Mouse (Mus musculus) intestine, embryonic 15.5 days (tissue): ENCODE measurements around the gene Camta2. TPM values are rescaled to one million over a fixed set of nuclear protein-coding genes. Genes with fewer than 3 reads are reported as not detected.

Source experiments
- ATAC-seq: fragments of 200-750 bp; cut with Nextera tagmentation; 2 replicates; pipeline ENCODE4 v1.8.0; 2017; ENCODE audit warnings: moderate TSS enrichment, moderate library complexity
- H3K27ac ChIP-seq: fragments of 300-500 bp; sonication (generic); 2 replicates; pipeline ENCODE4 v1.5.1; 2015; ENCODE audit warnings: mild to moderate bottlenecking, inconsistent platforms
- H3K27me3 ChIP-seq: fragments of 300-500 bp; sonication (generic); replicated peaks from 2 replicates; pipeline ENCODE4 v1.6.1; 2015; ENCODE audit warnings: inconsistent platforms
- H3K36me3 ChIP-seq: fragments of 300-500 bp; sonication (generic); 2 replicates; pipeline ENCODE4 v1.6.1; 2015; ENCODE audit warnings: inconsistent platforms
- H3K4me1 ChIP-seq: fragments of 300-500 bp; sonication (generic); replicated peaks from 2 replicates; pipeline ENCODE4 v1.6.1; 2015; ENCODE audit warnings: inconsistent platforms
- H3K4me2 ChIP-seq: fragments of 300-500 bp; sonication (generic); replicated peaks from 2 replicates; pipeline ENCODE4 v1.6.1; 2015; ENCODE audit warnings: mild to moderate bottlenecking, inconsistent platforms
- H3K4me3 ChIP-seq: fragments of 300-500 bp; sonication (generic); replicated peaks from 2 replicates; pipeline ENCODE4 v1.5.1; 2015; ENCODE audit warnings: inconsistent platforms
- H3K9ac ChIP-seq: fragments of 300-500 bp; sonication (generic); 2 replicates; pipeline ENCODE4 v1.6.1; 2015; ENCODE audit warnings: inconsistent platforms
- H3K9me3 ChIP-seq: fragments of 300-500 bp; sonication (generic); 2 replicates; pipeline ENCODE4 v1.6.1; 2016; ENCODE audit warnings: inconsistent platforms
- WGBS: fragments of 180-500 bp; shearing (Covaris S2); methylation state at CpG from one replicate; pipeline ENCODE4 v1.1.7; 2015; 5-methylcytosine and 5-hydroxymethylcytosine counted together
- polyA plus RNA-seq: library from polyadenylated mRNA; unstranded; fragments of >200 nt; fragmentation: Nextera tagmentation; extraction: Ambion mirVana; gene quantifications from 2 replicates; pipeline ENCODE4 v1.2.1, GENCODE M21; 2015

Gene Camta2
- polyA plus RNA-seq, 1 experiment from 2014 or later: 12.1 TPM

- ATAC-seq: no peak
- H3K4me3 ChIP-seq: no peak overlapping the region
- peaks cover 37% of the 10 kb centered on the region for H3K36me3 ChIP-seq
- no peak overlapping the region for H3K27ac ChIP-seq
- WGBS: 95% methylated on average over 10 of the region's 10 CpGs
- no peaks in the 10 kb centered on the region for H3K27me3 ChIP-seq
- H3K9me3 ChIP-seq: no peaks in the 10 kb centered on the region
- no peaks in the 10 kb centered on the region for H3K4me1 ChIP-seq
- H3K9ac ChIP-seq: no peak overlapping the region
- H3K4me2 ChIP-seq: no peak overlapping the region
These were observed 23.1 kb upstream of the Camta2 start for GRCm38 (mm10) chr11:70711026-70711425.

GRCm38 (mm10) chr11:70706127-70706526, 18.2 kb upstream of the Camta2 start:
- Histone ChIP-seq H3K4me1 (peaks cover 15% of the 10 kb centered on the region), H3K27me3 (no peaks in the 10 kb centered on the region), H3K36me3 (peaks cover 45% of the 10 kb centered on the region), H3K9me3 (no peaks in the 10 kb centered on the region), H3K4me3 (no peak overlapping the region), H3K27ac (no peak overlapping the region), H3K9ac (no peak overlapping the region), H3K4me2 (no peak overlapping the region)
- WGBS: 67% methylated on average over 3 of the region's 3 CpGs
- no peak for ATAC-seq

GRCm38 (mm10) chr11:70702781-70703180, 14.9 kb upstream of the Camta2 start:
- no peak for ATAC-seq
- no peak overlapping the region for H3K9ac ChIP-seq
- peaks cover 18% of the 10 kb centered on the region for H3K4me1 ChIP-seq
- H3K27me3 ChIP-seq: no peaks in the 10 kb centered on the region
- 72% methylated on average over 6 of the region's 6 CpGs for WGBS
- H3K9me3 ChIP-seq: no peaks in the 10 kb centered on the region
- peaks cover 27% of the 10 kb centered on the region for H3K36me3 ChIP-seq
- no peak overlapping the region for H3K4me3 ChIP-seq
- H3K4me2 ChIP-seq: 0 out of 2 replicates have a peak overlapping the region, but pooled peaks have one; percentile 88
- H3K27ac ChIP-seq: no peak overlapping the region

GRCm38 (mm10) chr11:70701984-70702733, 14.3 kb upstream of the Camta2 start:
- Histone ChIP-seq H3K4me2 (peak overlapping the region; percentile 88), H3K9ac (no peak overlapping the region; the same call in 1 of the 2 replicates), H3K4me1 (peaks cover 18% of the 10 kb centered on the region), H3K27ac (no peak overlapping the region), H3K4me3 (peak overlapping the region; percentile 83; the same call in 1 of the 2 replicates), H3K36me3 (peaks cover 27% of the 10 kb centered on the region), H3K9me3 (no peaks in the 10 kb centered on the region), H3K27me3 (no peaks in the 10 kb centered on the region)
- ATAC-seq: no peak
- WGBS: 76% methylated on average over 6 of the region's 6 CpGs

GRCm38 (mm10) chr11:70701221-70701955, 13.5 kb upstream of the Camta2 start:
- ATAC-seq: no peak

GRCm38 (mm10) chr11:70700613-70701012, 12.7 kb upstream of the Camta2 start:
- peaks cover 18% of the 10 kb centered on the region for H3K4me1 ChIP-seq
- H3K27ac ChIP-seq: peak overlapping the region; percentile 98
- H3K9me3 ChIP-seq: no peaks in the 10 kb centered on the region
- peaks cover 16% of the 10 kb centered on the region for H3K36me3 ChIP-seq
- under 1% methylated on average over 34 of the region's 34 CpGs for WGBS
- H3K4me3 ChIP-seq: peak overlapping the region; percentile 83
- peak; percentile 67 for ATAC-seq
- peak overlapping the region; percentile 88 for H3K4me2 ChIP-seq
- H3K9ac ChIP-seq: peak overlapping the region; percentile 92
- no peaks in the 10 kb centered on the region for H3K27me3 ChIP-seq

More at GRCm38 (mm10) chr11:70701221-70701955, 13.5 kb upstream of the Camta2 start:
- Histone ChIP-seq H3K9me3 (no peaks in the 10 kb centered on the region), H3K27me3 (no peaks in the 10 kb centered on the region), H3K4me2 (peak overlapping the region; percentile 88), H3K27ac (peak overlapping the region; percentile 98), H3K4me1 (peaks cover 18% of the 10 kb centered on the region), H3K4me3 (peak overlapping the region; percentile 83), H3K9ac (peak overlapping the region; percentile 92), H3K36me3 (peaks cover 19% of the 10 kb centered on the region)
- WGBS: 7% methylated on average over 10 of the region's 10 CpGs

GRCm38 (mm10) chr11:70699722-70700556, 12.0 kb upstream of the Camta2 start, which contains the start of the genes Inca1 and Kif1c:
Gene Inca1, minus strand, starts transcription at chr11:70700155.
Gene Kif1c, plus strand, starts transcription at chr11:70700548.
- H3K9ac ChIP-seq: peak within 1 kb of the TSS; percentile 92
- H3K4me2 ChIP-seq: peak within 1 kb of the TSS; percentile 88
- H3K27me3 ChIP-seq: no peaks in the 10 kb centered on the region
- H3K36me3 ChIP-seq: peaks cover 11% of the 10 kb centered on the region
- peak within 1 kb of the TSS; percentile 83 for H3K4me3 ChIP-seq
- H3K27ac ChIP-seq: peak within 1 kb of the TSS; percentile 98
- H3K4me1 ChIP-seq: peaks cover 18% of the 10 kb centered on the region
- ATAC-seq: peak; percentile 96
- 1% methylated on average over 60 of the region's 69 CpGs for WGBS
- no peaks in the 10 kb centered on the region for H3K9me3 ChIP-seq

- 84% methylated on average over 2 of the region's 2 CpGs for WGBS
- no peak for ATAC-seq
These were observed 11.1 kb upstream of the Camta2 start for GRCm38 (mm10) chr11:70699051-70699450.

GRCm38 (mm10) chr11:70697376-70697775, 9.5 kb upstream of the Camta2 start:
- H3K4me3 ChIP-seq: no peak overlapping the region
- WGBS: 77% methylated on average over 3 of the region's 3 CpGs
- H3K4me1 ChIP-seq: peaks cover 14% of the 10 kb centered on the region
- ATAC-seq: no peak
- no peaks in the 10 kb centered on the region for H3K9me3 ChIP-seq
- no peak overlapping the region for H3K27ac ChIP-seq
- H3K36me3 ChIP-seq: no peaks in the 10 kb centered on the region
- no peak overlapping the region for H3K9ac ChIP-seq
- H3K27me3 ChIP-seq: no peaks in the 10 kb centered on the region
- no peak overlapping the region for H3K4me2 ChIP-seq

More at GRCm38 (mm10) chr11:70699051-70699450, 11.1 kb upstream of the Camta2 start:
- Histone ChIP-seq H3K27me3 (no peaks in the 10 kb centered on the region), H3K9ac (no peak overlapping the region), H3K27ac (no peak overlapping the region), H3K9me3 (no peaks in the 10 kb centered on the region), H3K4me2 (no peak overlapping the region), H3K4me3 (no peak overlapping the region), H3K4me1 (peaks cover 18% of the 10 kb centered on the region), H3K36me3 (0 out of 2 replicates have a peak, but pooled peaks cover 3% of the 10 kb centered on the region)

- WGBS: 70% methylated on average over 3 of the region's 3 CpGs
- no peak overlapping the region for H3K4me3 ChIP-seq
- no peaks in the 10 kb centered on the region for H3K36me3 ChIP-seq
These were observed 5.6 kb upstream of the Camta2 start for GRCm38 (mm10) chr11:70693504-70693903.

GRCm38 (mm10) chr11:70689578-70689977, 1.7 kb upstream of the Camta2 start:
- no peak overlapping the region for H3K4me3 ChIP-seq
- H3K27me3 ChIP-seq: no peaks in the 10 kb centered on the region
- 0 out of 2 replicates have a peak, but pooled peaks cover 8% of the 10 kb centered on the region for H3K36me3 ChIP-seq
- H3K9ac ChIP-seq: no peak overlapping the region
- H3K27ac ChIP-seq: no peak overlapping the region
- no peak for ATAC-seq
- WGBS: 41% methylated on average over 4 of the region's 4 CpGs
- peaks cover 21% of the 10 kb centered on the region for H3K4me1 ChIP-seq
- no peaks in the 10 kb centered on the region for H3K9me3 ChIP-seq
- no peak overlapping the region for H3K4me2 ChIP-seq

More at GRCm38 (mm10) chr11:70693504-70693903, 5.6 kb upstream of the Camta2 start:
- Histone ChIP-seq H3K9me3 (no peaks in the 10 kb centered on the region), H3K27me3 (no peaks in the 10 kb centered on the region), H3K4me1 (peaks cover 13% of the 10 kb centered on the region), H3K9ac (no peak overlapping the region), H3K27ac (no peak overlapping the region), H3K4me2 (no peak overlapping the region)
- ATAC-seq: no peak
